ENCODE assay signal across 9 mouse cellular contexts in the genomic region with DNA sequence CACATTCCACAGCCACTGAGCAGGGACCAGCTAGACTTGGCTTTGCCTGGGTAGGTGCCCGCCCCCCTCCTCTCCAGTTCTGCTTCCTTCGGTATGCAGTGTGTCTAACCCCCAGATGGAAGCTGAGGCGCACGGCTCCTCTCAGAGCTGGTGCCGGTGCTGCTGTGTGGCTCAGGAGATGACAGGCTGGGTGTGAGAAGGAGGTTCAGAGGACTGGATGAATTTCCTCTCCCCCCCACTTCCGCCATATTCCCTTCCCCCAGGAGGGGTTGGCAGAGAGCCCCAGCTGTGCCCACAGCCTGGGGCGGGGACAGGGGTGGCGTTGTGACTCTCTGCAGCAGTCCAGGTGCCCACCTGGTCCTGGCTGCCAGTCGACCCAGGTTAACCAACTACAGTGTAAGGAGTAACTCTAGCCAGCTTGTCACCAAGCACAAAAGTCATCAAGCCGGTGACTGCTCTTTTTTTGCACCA.
DNase-seq lines count a peak whose midpoint lies in the region; ATAC-seq and TF ChIP-seq lines count a peak whose summit lies in the region.
"Had no signal": no experiment of that assay in that cellular context is flagged by ENCODE, and none has a peak within 500 bp of the region (broad histone marks: within the 10 kb centered on the region; RNA-seq: fewer than 3 reads in every experiment).

No protein-coding gene starts in this region.

- H3K9ac ChIP-seq in heart, embryonic 16.5 days (ENCODE audit: low read length) = peak overlapping the region; percentile 64; the same call in 1 of the 2 replicates
- peak overlapping the region; percentile 44 for H3K9ac ChIP-seq in hindbrain, embryonic 16.5 days (ENCODE audit: low read depth, low read length)
- 0 out of 2 replicates have a peak overlapping the region, but pooled peaks have one; percentile 1 for H3K9ac ChIP-seq in midbrain, postnatal 0 days (replicated peaks; ENCODE audit: low read length, poor library complexity, severe bottlenecking)

- 35% methylated on average over 10 of the region's 10 CpGs for WGBS in heart, embryonic 16.5 days
- WGBS in hindbrain, embryonic 16.5 days = 17% methylated on average over 10 of the region's 10 CpGs
- 23% methylated on average over 10 of the region's 10 CpGs for WGBS in midbrain, postnatal 0 days

- H3K4me1 ChIP-seq in heart, embryonic 16.5 days (ENCODE audit: control insufficient read depth, insufficient read depth, low read length) = peaks cover 50% of the 10 kb centered on the region
- H3K4me1 ChIP-seq in hindbrain, embryonic 16.5 days (ENCODE audit: control insufficient read depth, insufficient read depth, low read depth, low read length) = peaks cover 41% of the 10 kb centered on the region
- H3K4me1 ChIP-seq in midbrain, postnatal 0 days (ENCODE audit: insufficient read depth, low read length) = peaks cover 23% of the 10 kb centered on the region

- no peaks in the 10 kb centered on the region for H3K36me3 ChIP-seq in heart, embryonic 16.5 days (ENCODE audit: control insufficient read depth, insufficient read depth)
- no peaks in the 10 kb centered on the region for H3K36me3 ChIP-seq in hindbrain, embryonic 16.5 days (ENCODE audit: control insufficient read depth, insufficient read depth, low read length)
- H3K36me3 ChIP-seq in midbrain, postnatal 0 days (ENCODE audit: insufficient read depth, low read length) = no peaks in the 10 kb centered on the region

- intact Hi-C loops in heart, postnatal 10 days (cut with DNase I) = no loop called here

- DNase-seq in heart, postnatal 10 days = no peak
- DNase-seq in brain, embryonic 14.5 days (ENCODE audit: low read depth) = peak; percentile 89
- DNase-seq in midbrain, postnatal 0 days (ENCODE audit: low spot score) = no peak
- no peak for DNase-seq in spleen, postnatal 14 days (ENCODE audit: low spot score in 2 of 2)

- H3K4me3 ChIP-seq in heart, embryonic 16.5 days (ENCODE audit: low read length) = peak overlapping the region; percentile 28
- H3K4me3 ChIP-seq in hindbrain, embryonic 16.5 days (ENCODE audit: low read length) = peak overlapping the region; percentile 22
- peak overlapping the region; percentile 17; the same call in 1 of the 2 replicates for H3K4me3 ChIP-seq in midbrain, postnatal 0 days (ENCODE audit: low read depth, low read length)
- H3K4me3 ChIP-seq: erythroblast, embryonic 14.5 days had no signal

- TF ChIP-seq CTCF in brain, embryonic 14.5 days (IDR thresholded peaks at IDR 0.05; ENCODE audit: borderline replicate concordance, extremely low read depth, insufficient read depth, insufficient read length) = no peak
- TF ChIP-seq CTCF in midbrain, postnatal 0 days (IDR thresholded peaks at IDR 0.05) = no peak

- H3K27ac ChIP-seq in heart, embryonic 16.5 days (ENCODE audit: low read length) = peak overlapping the region; percentile 52; the same call in 1 of the 2 replicates
- peak overlapping the region; percentile 72 for H3K27ac ChIP-seq in hindbrain, embryonic 16.5 days (ENCODE audit: low read depth, low read length)
- peak overlapping the region; percentile 51; the same call in 1 of the 2 replicates for H3K27ac ChIP-seq in midbrain, postnatal 0 days (ENCODE audit: low read depth, low read length)

- TF ChIP-seq POLR2A in brain, embryonic 14.5 days (IDR thresholded peaks at IDR 0.05; ENCODE audit: borderline replicate concordance, extremely low read depth, insufficient read depth, insufficient read length, poor library complexity, severe bottlenecking) = no peak

- H3K9me3 ChIP-seq in heart, embryonic 16.5 days (replicated peaks; ENCODE audit: control insufficient read depth, low read length) = no peaks in the 10 kb centered on the region
- no peaks in the 10 kb centered on the region for H3K9me3 ChIP-seq in hindbrain, embryonic 16.5 days (ENCODE audit: control insufficient read depth, low read length)
- H3K9me3 ChIP-seq in midbrain, postnatal 0 days (ENCODE audit: low read length) = no peaks in the 10 kb centered on the region

- H3K27me3 ChIP-seq in heart, embryonic 16.5 days (ENCODE audit: control insufficient read depth, insufficient read depth, low read length) = no peaks in the 10 kb centered on the region
- no peaks in the 10 kb centered on the region for H3K27me3 ChIP-seq in hindbrain, embryonic 16.5 days (replicated peaks; ENCODE audit: control insufficient read depth, insufficient read depth, low read length)
- no peaks in the 10 kb centered on the region for H3K27me3 ChIP-seq in midbrain, postnatal 0 days (ENCODE audit: insufficient read depth, low read length)

- H3K4me2 ChIP-seq in heart, embryonic 16.5 days (ENCODE audit: low read depth, low read length) = peak overlapping the region; percentile 54
- H3K4me2 ChIP-seq in hindbrain, embryonic 16.5 days (ENCODE audit: low read length) = peak overlapping the region; percentile 58
- H3K4me2 ChIP-seq in midbrain, postnatal 0 days (ENCODE audit: low read depth, low read length, poor library complexity, severe bottlenecking) = peak overlapping the region; percentile 56

- ATAC-seq in heart, embryonic 16.5 days (replicated peaks; ENCODE audit: extremely low read depth, insufficient read depth, low FRiP score) = peak; percentile 38
- peak; percentile 57 for ATAC-seq in hindbrain, embryonic 16.5 days
- peak; percentile 42; the same call in 1 of the 2 replicates for ATAC-seq in midbrain, postnatal 0 days (ENCODE audit: low FRiP score)
- no peak for ATAC-seq in erythroblast, adult 5-6 weeks (replicated peaks; ENCODE audit: low FRiP score, poor library complexity, severe bottlenecking)
- ATAC-seq in monocyte, adult 5-6 weeks (replicated peaks; ENCODE audit: insufficient number of reproducible peaks, low FRiP score, low TSS enrichment, poor library complexity, severe bottlenecking) = no peak

Comparison
In these comparisons a context has a peak if more than half of its experiments do, and no peak if none do; other contexts are left out.
1. ATAC-seq: peak in heart, embryonic 16.5 days (single experiment), hindbrain, embryonic 16.5 days (single experiment) and midbrain, postnatal 0 days (single experiment); none in erythroblast, adult 5-6 weeks (single experiment) and monocyte, adult 5-6 weeks (single experiment).
2. H3K9ac ChIP-seq: peak in every context shown above with its lines; median percentile 64 in heart, embryonic 16.5 days; 44 in hindbrain, embryonic 16.5 days; 1 in midbrain, postnatal 0 days.
3. Peak in every context shown above with its lines, with median percentiles within 50 percentile points of each other: H3K27ac ChIP-seq, H3K4me2 ChIP-seq and H3K4me3 ChIP-seq.